Mouse (Mus musculus): ENCODE results near the gene Taf13. TPM values are rescaled to one million over a fixed set of nuclear protein-coding genes. Genes with fewer than 3 reads are reported as not detected.

Gene Taf13
- polyA plus RNA-seq (2021; fragmentation: Nextera tagmentation), result 24.2 and 28.5 TPM in 2 replicates
- long read RNA-seq, experiment 1, transcript Taf13-201 (4 exons, 1,655 nt), result minor isoform, 7 of 111 reads
- long read RNA-seq, experiment 1, transcript Taf13-204 (4 exons, 2,443 nt), result major isoform, 99 of 111 reads
- long read RNA-seq, experiment 1, partial matches to known transcripts, result 1 of 111 reads
- long read RNA-seq, experiment 1, other reads (novel, unspliced or antisense), result 0 of 111 reads
- long read RNA-seq, experiment 2, transcript Taf13-204 (4 exons, 2,443 nt), result major isoform, 41 of 56 reads
- long read RNA-seq, experiment 2, transcript Taf13-201 (4 exons, 1,655 nt), result minor isoform, 6 of 56 reads
- long read RNA-seq, experiment 2, transcript Taf13-202 (4 exons, 596 nt), result minor isoform, 5 of 56 reads
- long read RNA-seq, experiment 2, partial matches to known transcripts, result 4 of 56 reads
- long read RNA-seq, experiment 2, other reads (novel, unspliced or antisense), result 0 of 56 reads

GRCm38 (mm10) chr3:108571443-108572294, at the start of gene Taf13:
Gene Taf13 (plus strand): TSS chr3:108571698.

GRCm38 (mm10) chr3:108533951-108534350, 37.5 kb upstream of the Taf13 start, which contains the start of gene 1700013F07Rik:
Gene 1700013F07Rik (plus strand): TSS chr3:108534150.

GRCm38 (mm10) chr3:108536517-108537260, 34.8 kb upstream of the Taf13 start, which contains the start of gene 5330417C22Rik:
Gene 5330417C22Rik (minus strand): TSS chr3:108536536.

GRCm38 (mm10) chr3:108562133-108562730, 9.3 kb upstream of the Taf13 start, which contains the start of gene Tmem167b:
Gene Tmem167b (minus strand): TSS chr3:108562466.

GRCm38 (mm10) chr3:108590786-108591529, 19.5 kb downstream of the Taf13 start, which contains the start of gene Wdr47:
Gene Wdr47 (plus strand): TSS chr3:108591279.

Other genes with a start within 250 kb of the Taf13 start
- 0.21 TPM in 1 of 2 replicates, not detected in the other for gene Mybphl, start 206.8 kb upstream of the Taf13 start, polyA plus RNA-seq (2021; fragmentation: Nextera tagmentation)
- gene Psrc1, start 187.9 kb upstream of the Taf13 start, polyA plus RNA-seq (2021; fragmentation: Nextera tagmentation), result 6.6 and 8.6 TPM in 2 replicates
- 25.5 and 26.9 TPM in 2 replicates for gene Celsr2, start 156.1 kb upstream of the Taf13 start, polyA plus RNA-seq (2021; fragmentation: Nextera tagmentation)
- gene Sars, start 126.5 kb upstream of the Taf13 start, polyA plus RNA-seq (2021; fragmentation: Nextera tagmentation), result 171 and 174 TPM in 2 replicates
- gene 1700013F07Rik, start 37.5 kb upstream of the Taf13 start, polyA plus RNA-seq (2021; fragmentation: Nextera tagmentation), result 1.4 and 2.2 TPM in 2 replicates
- gene 5330417C22Rik, start 35.2 kb upstream of the Taf13 start, polyA plus RNA-seq (2021; fragmentation: Nextera tagmentation), result 20.3 and 36.9 TPM in 2 replicates
- 28.1 and 35.1 TPM in 2 replicates for gene Tmem167b, start 9.2 kb upstream of the Taf13 start, polyA plus RNA-seq (2021; fragmentation: Nextera tagmentation)
- 37.9 and 48.9 TPM in 2 replicates for gene Wdr47, start 19.6 kb downstream of the Taf13 start, polyA plus RNA-seq (2021; fragmentation: Nextera tagmentation)
- gene Clcc1, start 82.2 kb downstream of the Taf13 start, polyA plus RNA-seq (2021; fragmentation: Nextera tagmentation), result 56.8 and 82.0 TPM in 2 replicates
- gene Gpsm2, start 150.6 kb downstream of the Taf13 start, polyA plus RNA-seq (2021; fragmentation: Nextera tagmentation), result 6.6 and 8.0 TPM in 2 replicates
- gene Aknad1, start 168.0 kb downstream of the Taf13 start, polyA plus RNA-seq (2021; fragmentation: Nextera tagmentation), result not detected in 2 replicates